Mouse (Mus musculus): Measurements from ENCODE around the gene Sin3b. TPM values are rescaled to one million over a fixed set of nuclear protein-coding genes. Genes with fewer than 3 reads are reported as not detected.
A peak's percentile ranks its signal among the peaks of the same experiment; 100 is the strongest.
"Not testable (repeated sequence)": the region's sequence is repeated elsewhere in the genome, so short reads cannot be mapped to it uniquely, and the experiment has no call there.

The Sin3b gene
- polyA plus RNA-seq (2015; fragmentation: Nextera tagmentation; extraction: Ambion mirVana): 181 and 193 TPM in 2 replicates

- peak; percentile 97 for ATAC-seq (ENCODE audit: insufficient number of reproducible peaks, insufficient read depth, low FRiP score, low TSS enrichment, low read depth)
- 15% methylated on average over 53 of the region's 56 CpGs for WGBS
- Histone ChIP-seq H3K9me3 (no peaks in the 10 kb centered on the region), H3K4me2 (peak within 1 kb of the TSS; percentile 96), H3K4me3 (peak within 1 kb of the TSS; percentile 96), H3K27me3 (no peaks in the 10 kb centered on the region), H3K27ac (peak within 1 kb of the TSS; percentile 57; the same call in 1 of the 2 replicates), H3K9ac (peak within 1 kb of the TSS; percentile 97), H3K4me1 (peaks cover 7% of the 10 kb centered on the region), H3K36me3 (peaks cover 33% of the 10 kb centered on the region)
Measured at GRCm38 (mm10) chr8:72722769-72723650, at the start of gene Sin3b. Gene Sin3b, plus strand, starts transcription at chr8:72723285.

- ATAC-seq (ENCODE audit: insufficient number of reproducible peaks, insufficient read depth, low FRiP score, low TSS enrichment, low read depth): no peak
- no peaks in the 10 kb centered on the region for H3K27me3 ChIP-seq
- H3K9ac ChIP-seq: no peak overlapping the region
- H3K36me3 ChIP-seq: no peaks in the 10 kb centered on the region
- no peak overlapping the region for H3K4me2 ChIP-seq
- H3K4me1 ChIP-seq: no peaks in the 10 kb centered on the region
- 83% methylated on average over 2 of the region's 2 CpGs for WGBS
- H3K4me3 ChIP-seq: no peak overlapping the region
- no peaks in the 10 kb centered on the region for H3K9me3 ChIP-seq
- no peak overlapping the region for H3K27ac ChIP-seq
Measured at GRCm38 (mm10) chr8:72674184-72674583, 48.9 kb upstream of the Sin3b start.

GRCm38 (mm10) chr8:72676436-72676835, 46.6 kb upstream of the Sin3b start:
- H3K4me2 ChIP-seq: no peak overlapping the region
- H3K4me1 ChIP-seq: no peaks in the 10 kb centered on the region
- no peaks in the 10 kb centered on the region for H3K9me3 ChIP-seq
- ATAC-seq (ENCODE audit: insufficient number of reproducible peaks, insufficient read depth, low FRiP score, low TSS enrichment, low read depth): no peak
- H3K9ac ChIP-seq: no peak overlapping the region
- H3K27ac ChIP-seq: no peak overlapping the region
- 61% methylated on average over 4 of the region's 4 CpGs for whole genome bisulfite sequencing
- H3K36me3 ChIP-seq: no peaks in the 10 kb centered on the region
- no peaks in the 10 kb centered on the region for H3K27me3 ChIP-seq
- H3K4me3 ChIP-seq: no peak overlapping the region

GRCm38 (mm10) chr8:72676844-72677243, 46.2 kb upstream of the Sin3b start:
- not testable (repeated sequence) for H3K27me3 ChIP-seq; H3K4me1 ChIP-seq; H3K36me3 ChIP-seq; H3K4me2 ChIP-seq; H3K9ac ChIP-seq; ATAC-seq (ENCODE audit: insufficient number of reproducible peaks, insufficient read depth, low FRiP score, low TSS enrichment, low read depth); H3K4me3 ChIP-seq; H3K9me3 ChIP-seq; H3K27ac ChIP-seq
- WGBS: 39% methylated on average over 2 of the region's 2 CpGs

GRCm38 (mm10) chr8:72677331-72677730, 45.8 kb upstream of the Sin3b start:
- ATAC-seq (ENCODE audit: insufficient number of reproducible peaks, insufficient read depth, low FRiP score, low TSS enrichment, low read depth): no peak
- WGBS: 58% methylated on average over 5 of the region's 5 CpGs
- no peaks in the 10 kb centered on the region for H3K36me3 ChIP-seq
- H3K4me1 ChIP-seq: no peaks in the 10 kb centered on the region
- H3K4me2 ChIP-seq: no peak overlapping the region
- no peak overlapping the region for H3K9ac ChIP-seq
- H3K9me3 ChIP-seq: no peaks in the 10 kb centered on the region
- no peaks in the 10 kb centered on the region for H3K27me3 ChIP-seq
- no peak overlapping the region for H3K27ac ChIP-seq
- no peak overlapping the region for H3K4me3 ChIP-seq

- no peaks in the 10 kb centered on the region for H3K9me3 ChIP-seq
- no peaks in the 10 kb centered on the region for H3K27me3 ChIP-seq
- no peak overlapping the region for H3K4me2 ChIP-seq
- 13% methylated on average over 3 of the region's 3 CpGs for WGBS
- H3K36me3 ChIP-seq: no peaks in the 10 kb centered on the region
- ATAC-seq (ENCODE audit: insufficient number of reproducible peaks, insufficient read depth, low FRiP score, low TSS enrichment, low read depth): no peak
- H3K27ac ChIP-seq: no peak overlapping the region
- no peaks in the 10 kb centered on the region for H3K4me1 ChIP-seq
- H3K4me3 ChIP-seq: no peak overlapping the region
- H3K9ac ChIP-seq: no peak overlapping the region
Measured at GRCm38 (mm10) chr8:72680133-72680532, 43.0 kb upstream of the Sin3b start.

GRCm38 (mm10) chr8:72682051-72682687, 40.9 kb upstream of the Sin3b start:
- no peaks in the 10 kb centered on the region for H3K36me3 ChIP-seq
- no peaks in the 10 kb centered on the region for H3K4me1 ChIP-seq
- no peak overlapping the region for H3K27ac ChIP-seq
- no peak overlapping the region for H3K4me2 ChIP-seq
- no peak overlapping the region for H3K9ac ChIP-seq
- 78% methylated on average over 4 of the region's 4 CpGs for WGBS
- H3K27me3 ChIP-seq: no peaks in the 10 kb centered on the region
- ATAC-seq (ENCODE audit: insufficient number of reproducible peaks, insufficient read depth, low FRiP score, low TSS enrichment, low read depth): no peak
- H3K9me3 ChIP-seq: no peaks in the 10 kb centered on the region
- no peak overlapping the region for H3K4me3 ChIP-seq

- Histone ChIP-seq H3K27ac (no peak overlapping the region), H3K4me3 (no peak overlapping the region), H3K27me3 (no peaks in the 10 kb centered on the region), H3K4me2 (no peak overlapping the region), H3K4me1 (no peaks in the 10 kb centered on the region), H3K36me3 (no peaks in the 10 kb centered on the region), H3K9ac (no peak overlapping the region), H3K9me3 (no peaks in the 10 kb centered on the region)
- ATAC-seq (ENCODE audit: insufficient number of reproducible peaks, insufficient read depth, low FRiP score, low TSS enrichment, low read depth): no peak
- WGBS: 27% methylated on average over 2 of the region's 2 CpGs
Measured at GRCm38 (mm10) chr8:72683010-72683521, 40.0 kb upstream of the Sin3b start.

GRCm38 (mm10) chr8:72683572-72684099, 39.4 kb upstream of the Sin3b start:
- not testable (repeated sequence) for H3K9ac ChIP-seq; H3K9me3 ChIP-seq; H3K4me2 ChIP-seq; H3K4me3 ChIP-seq; H3K27ac ChIP-seq; H3K36me3 ChIP-seq; ATAC-seq (ENCODE audit: insufficient number of reproducible peaks, insufficient read depth, low FRiP score, low TSS enrichment, low read depth); H3K4me1 ChIP-seq; H3K27me3 ChIP-seq
- WGBS: 87% methylated on average over 5 of the region's 5 CpGs

GRCm38 (mm10) chr8:72698349-72698926, 24.6 kb upstream of the Sin3b start:
- H3K9me3 ChIP-seq: no peaks in the 10 kb centered on the region
- no peak overlapping the region for H3K4me2 ChIP-seq
- H3K9ac ChIP-seq: no peak overlapping the region
- 89% methylated on average over 2 of the region's 2 CpGs for WGBS
- H3K36me3 ChIP-seq: no peaks in the 10 kb centered on the region
- no peak overlapping the region for H3K27ac ChIP-seq
- no peaks in the 10 kb centered on the region for H3K4me1 ChIP-seq
- H3K4me3 ChIP-seq: no peak overlapping the region
- peak; percentile 58; the same call in 1 of the 2 replicates for ATAC-seq (ENCODE audit: insufficient number of reproducible peaks, insufficient read depth, low FRiP score, low TSS enrichment, low read depth)
- H3K27me3 ChIP-seq: no peaks in the 10 kb centered on the region

GRCm38 (mm10) chr8:72712569-72712968, 10.5 kb upstream of the Sin3b start:
- no peak overlapping the region for H3K27ac ChIP-seq
- H3K27me3 ChIP-seq: no peaks in the 10 kb centered on the region
- H3K4me1 ChIP-seq: no peaks in the 10 kb centered on the region
- 12% methylated on average over 6 of the region's 6 CpGs for WGBS
- H3K36me3 ChIP-seq: no peaks in the 10 kb centered on the region
- no peaks in the 10 kb centered on the region for H3K9me3 ChIP-seq
- no peak overlapping the region for H3K4me2 ChIP-seq
- no peak overlapping the region for H3K9ac ChIP-seq
- no peak for ATAC-seq (ENCODE audit: insufficient number of reproducible peaks, insufficient read depth, low FRiP score, low TSS enrichment, low read depth)
- no peak overlapping the region for H3K4me3 ChIP-seq

Data from embryonic facial prominence, embryonic 13.5 days (tissue).